Mouse (Mus musculus) neural tube, embryonic 12.5 days (tissue): ENCODE results near the gene 8030411F24Rik. TPM values are rescaled to one million over a fixed set of nuclear protein-coding genes. Genes with fewer than 3 reads are reported as not detected.
"Not testable (repeated sequence)": the region's sequence is repeated elsewhere in the genome, so short reads cannot be mapped to it uniquely, and the experiment has no call there.

ENCODE experiments used
- ATAC-seq: fragments of 200-750 bp; cut with Nextera tagmentation; 2 replicates; pipeline ENCODE4 v1.8.0; 2017; ENCODE audit warnings: low read depth, mild to moderate bottlenecking, moderate TSS enrichment, moderate library complexity; ENCODE audit not compliant: low FRiP score
- H3K27ac ChIP-seq: fragments of 300-500 bp; sonication (generic); 2 replicates; pipeline ENCODE4 v1.5.1; 2016
- H3K27me3 ChIP-seq: fragments of 300-500 bp; sonication (generic); replicated peaks from 2 replicates; pipeline ENCODE4 v1.6.1; 2016; ENCODE audit warnings: mild to moderate bottlenecking
- H3K36me3 ChIP-seq: fragments of 300-500 bp; sonication (generic); 2 replicates; pipeline ENCODE4 v1.6.1; 2016; ENCODE audit warnings: mild to moderate bottlenecking
- H3K4me1 ChIP-seq: fragments of 300-500 bp; sonication (generic); 2 replicates; pipeline ENCODE4 v1.6.1; 2016
- H3K4me2 ChIP-seq: fragments of 300-500 bp; sonication (generic); replicated peaks from 2 replicates; pipeline ENCODE4 v1.6.1; 2016; ENCODE audit warnings: mild to moderate bottlenecking
- H3K4me3 ChIP-seq: fragments of 300-500 bp; sonication (generic); 2 replicates; pipeline ENCODE4 v1.5.1; 2016
- H3K9ac ChIP-seq: fragments of 300-500 bp; sonication (generic); 2 replicates; pipeline ENCODE4 v1.6.1; 2016; ENCODE audit warnings: mild to moderate bottlenecking
- H3K9me3 ChIP-seq: fragments of 300-500 bp; sonication (generic); 2 replicates; pipeline ENCODE4 v1.6.1; 2016; ENCODE audit warnings: mild to moderate bottlenecking
- WGBS: fragments of 180-500 bp; shearing (Covaris S2); methylation state at CpG from one replicate; pipeline ENCODE4 v1.1.7; 2016; 5-methylcytosine and 5-hydroxymethylcytosine counted together
- polyA plus RNA-seq: library from polyadenylated mRNA; unstranded; fragments of >200 nt; fragmentation: Nextera tagmentation; extraction: Ambion mirVana; gene quantifications from 2 replicates; pipeline ENCODE4 v1.2.1, GENCODE M21; 2016

The 8030411F24Rik gene
- polyA plus RNA-seq: not detected in 2 replicates

GRCm38 (mm10) chr2:148781709-148782108, at the start of gene 8030411F24Rik:
Gene 8030411F24Rik, plus strand, starts transcription at chr2:148782009.
- Histone ChIP-seq H3K36me3 (no peaks in the 10 kb centered on the region), H3K9me3 (no peaks in the 10 kb centered on the region), H3K4me3 (no peak within 1 kb of the TSS), H3K4me2 (no peak within 1 kb of the TSS), H3K4me1 (no peaks in the 10 kb centered on the region), H3K27me3 (no peaks in the 10 kb centered on the region), H3K27ac (no peak within 1 kb of the TSS), H3K9ac (no peak within 1 kb of the TSS)
- WGBS: 32% methylated on average over 1 of the region's 1 CpGs
- no peak for ATAC-seq

- 4% methylated on average over 18 of the region's 18 CpGs for WGBS
- H3K27ac ChIP-seq: no peak within 1 kb of the TSS
These were observed 49.3 kb upstream of the 8030411F24Rik start, which contains the start of gene Napb for GRCm38 (mm10) chr2:148732327-148733000. Gene Napb, minus strand, starts transcription at chr2:148732467.

GRCm38 (mm10) chr2:148743001-148743400, 38.8 kb upstream of the 8030411F24Rik start:
- 86% methylated on average over 3 of the region's 3 CpGs for WGBS
- no peaks in the 10 kb centered on the region for H3K4me1 ChIP-seq
- no peaks in the 10 kb centered on the region for H3K27me3 ChIP-seq
- H3K36me3 ChIP-seq: no peaks in the 10 kb centered on the region
- H3K9ac ChIP-seq: no peak overlapping the region
- H3K27ac ChIP-seq: no peak overlapping the region
- H3K9me3 ChIP-seq: no peaks in the 10 kb centered on the region
- H3K4me3 ChIP-seq: no peak overlapping the region
- no peak overlapping the region for H3K4me2 ChIP-seq
- ATAC-seq: no peak

More at GRCm38 (mm10) chr2:148732327-148733000, 49.3 kb upstream of the 8030411F24Rik start, which contains the start of gene Napb:
- Histone ChIP-seq H3K9me3 (no peaks in the 10 kb centered on the region), H3K27me3 (no peaks in the 10 kb centered on the region), H3K4me3 (peak within 1 kb of the TSS; percentile 73), H3K4me1 (peaks cover 6% of the 10 kb centered on the region), H3K36me3 (no peaks in the 10 kb centered on the region), H3K9ac (peak within 1 kb of the TSS; percentile 83), H3K4me2 (peak within 1 kb of the TSS; percentile 84)
- peak; percentile 100 for ATAC-seq

DNA sequence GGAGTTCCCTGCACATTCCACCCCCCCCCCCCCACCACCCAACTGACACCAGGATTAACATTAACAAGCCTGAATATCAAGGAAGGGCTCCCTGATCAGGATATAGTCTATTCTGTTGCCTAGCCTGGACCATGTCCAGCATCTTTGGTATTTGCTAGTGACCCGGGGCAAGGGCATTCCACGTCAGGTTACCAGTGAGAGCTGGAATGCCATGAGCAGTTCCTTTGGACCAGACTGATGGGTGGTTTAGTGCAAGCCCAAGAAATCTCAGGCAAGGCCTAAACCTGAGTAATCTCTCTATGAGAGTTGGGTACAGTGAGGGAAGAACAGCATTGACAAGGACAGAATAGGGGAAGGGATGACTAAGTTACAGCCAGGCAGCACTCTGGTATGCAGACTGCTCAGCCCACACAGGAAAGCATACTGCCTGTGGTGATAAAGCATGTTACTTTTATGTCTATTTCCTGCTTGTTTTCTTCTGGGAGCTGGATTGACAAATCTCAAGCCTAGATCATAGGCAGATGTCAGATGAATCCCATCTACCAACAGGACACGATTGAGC, 37.9 kb upstream of the 8030411F24Rik start:
- H3K9me3 ChIP-seq: no peaks in the 10 kb centered on the region
- H3K4me2 ChIP-seq: no peak overlapping the region
- no peaks in the 10 kb centered on the region for H3K36me3 ChIP-seq
- H3K27me3 ChIP-seq: no peaks in the 10 kb centered on the region
- no peaks in the 10 kb centered on the region for H3K4me1 ChIP-seq
- no peak overlapping the region for H3K4me3 ChIP-seq
- H3K27ac ChIP-seq: no peak overlapping the region
- WGBS: 88% methylated on average over 3 of the region's 3 CpGs
- no peak overlapping the region for H3K9ac ChIP-seq
- ATAC-seq: no peak

GRCm38 (mm10) chr2:148750058-148750457, 31.8 kb upstream of the 8030411F24Rik start, which contains the start of gene Cstl1:
Gene Cstl1, plus strand, starts transcription at chr2:148750358.
- 79% methylated on average over 1 of the region's 1 CpGs for WGBS
- no peak within 1 kb of the TSS for H3K27ac ChIP-seq
- H3K4me2 ChIP-seq: no peak within 1 kb of the TSS
- no peak for ATAC-seq
- H3K4me3 ChIP-seq: no peak within 1 kb of the TSS
- no peaks in the 10 kb centered on the region for H3K4me1 ChIP-seq
- H3K36me3 ChIP-seq: no peaks in the 10 kb centered on the region
- H3K9ac ChIP-seq: no peak within 1 kb of the TSS
- H3K27me3 ChIP-seq: no peaks in the 10 kb centered on the region
- H3K9me3 ChIP-seq: no peaks in the 10 kb centered on the region

- peak; percentile 86 for ATAC-seq
- Histone ChIP-seq H3K4me1 (no peaks in the 10 kb centered on the region), H3K4me2 (peak overlapping the region; percentile 55), H3K36me3 (no peaks in the 10 kb centered on the region), H3K27ac (no peak overlapping the region), H3K27me3 (no peaks in the 10 kb centered on the region), H3K9ac (0 out of 2 replicates have a peak overlapping the region, but pooled peaks have one; percentile 33), H3K4me3 (no peak overlapping the region), H3K9me3 (no peaks in the 10 kb centered on the region)
- 18% methylated on average over 15 of the region's 15 CpGs for whole genome bisulfite sequencing
These were observed 29.7 kb upstream of the 8030411F24Rik start for GRCm38 (mm10) chr2:148751893-148752813.

- H3K27me3 ChIP-seq: no peaks in the 10 kb centered on the region
- no peaks in the 10 kb centered on the region for H3K36me3 ChIP-seq
- H3K9me3 ChIP-seq: no peaks in the 10 kb centered on the region
- no peak overlapping the region for H3K27ac ChIP-seq
- no peak overlapping the region for H3K4me2 ChIP-seq
- no peak for ATAC-seq
- H3K9ac ChIP-seq: no peak overlapping the region
- no peaks in the 10 kb centered on the region for H3K4me1 ChIP-seq
- 86% methylated on average over 1 of the region's 1 CpGs for WGBS
- H3K4me3 ChIP-seq: no peak overlapping the region
These were observed 27.4 kb upstream of the 8030411F24Rik start for GRCm38 (mm10) chr2:148754310-148754846.

DNA sequence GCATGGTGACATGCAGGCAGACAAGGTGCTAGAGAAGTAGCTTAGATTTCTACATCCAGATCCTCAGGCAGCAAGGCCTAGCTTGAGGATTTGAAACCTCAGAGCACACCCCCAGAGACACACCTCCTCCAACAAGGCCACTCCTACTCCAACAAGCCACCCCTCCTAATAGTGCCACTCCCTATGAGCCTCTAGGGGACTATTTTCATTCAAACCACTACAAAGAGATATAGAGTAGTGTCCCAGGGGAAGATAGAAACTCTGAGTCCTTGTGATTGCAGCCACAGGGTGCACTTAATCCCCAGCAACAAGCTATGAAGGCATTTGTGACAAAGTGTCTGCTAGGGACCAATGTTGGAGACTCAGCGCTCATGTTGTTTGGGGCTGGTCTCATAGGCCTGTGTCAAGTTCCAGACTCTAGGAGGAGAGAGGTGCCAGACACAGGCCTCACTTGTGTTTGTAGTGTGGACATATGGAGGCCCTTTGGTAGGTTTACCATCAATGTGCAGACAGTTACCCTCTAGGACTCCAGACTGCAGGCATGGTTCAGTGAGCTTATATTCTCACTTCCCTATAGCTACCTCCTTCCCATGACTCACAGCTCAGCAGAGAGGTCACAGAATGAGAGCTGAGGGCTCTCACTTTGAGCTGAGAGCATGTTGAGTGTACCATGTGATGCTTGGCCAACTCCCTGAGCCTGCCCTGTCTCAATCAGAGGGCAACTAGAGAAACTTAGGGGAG, 18.0 kb upstream of the 8030411F24Rik start:
- H3K4me2 ChIP-seq: no peak overlapping the region
- 89% methylated on average over 1 of the region's 1 CpGs for WGBS
- no peaks in the 10 kb centered on the region for H3K9me3 ChIP-seq
- H3K36me3 ChIP-seq: no peaks in the 10 kb centered on the region
- no peaks in the 10 kb centered on the region for H3K27me3 ChIP-seq
- no peak overlapping the region for H3K4me3 ChIP-seq
- H3K9ac ChIP-seq: no peak overlapping the region
- no peaks in the 10 kb centered on the region for H3K4me1 ChIP-seq
- H3K27ac ChIP-seq: no peak overlapping the region
- ATAC-seq: no peak

DNA sequence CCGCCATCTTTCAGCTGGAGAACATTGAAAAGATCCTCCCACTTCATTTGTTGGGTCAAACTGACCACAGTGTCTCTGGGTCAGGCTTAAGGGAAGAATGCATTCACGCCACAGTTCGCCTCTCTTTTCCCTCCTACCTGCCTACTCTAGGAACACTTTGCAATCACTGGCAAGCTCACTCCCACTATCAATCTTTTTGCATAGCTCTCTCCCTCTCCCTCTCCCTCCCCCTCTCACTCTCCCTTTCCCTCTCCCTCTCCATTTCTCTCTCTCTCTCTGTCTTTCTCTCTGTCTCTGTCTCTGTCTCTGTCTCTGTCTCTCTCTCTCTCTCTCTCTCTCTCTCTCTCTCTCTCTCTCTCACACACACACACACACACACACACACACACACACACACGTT, 10.4 kb upstream of the 8030411F24Rik start, which contains the start of gene Cst11:
Cst11 (minus strand) TSS at position 101 of the 400 bp plus-strand sequence.
- not testable (repeated sequence) for ATAC-seq, H3K4me3 ChIP-seq, H3K4me1 ChIP-seq, H3K9ac ChIP-seq, H3K27ac ChIP-seq, H3K4me2 ChIP-seq, H3K27me3 ChIP-seq, H3K9me3 ChIP-seq, H3K36me3 ChIP-seq
- 83% methylated on average over 4 of the region's 4 CpGs for WGBS

GRCm38 (mm10) chr2:148789142-148789541, 7.3 kb downstream of the 8030411F24Rik start, which contains the start of gene Cst12:
Gene Cst12, plus strand, starts transcription at chr2:148789361.
- Histone ChIP-seq H3K9ac (no peak within 1 kb of the TSS), H3K27me3 (no peaks in the 10 kb centered on the region), H3K4me1 (no peaks in the 10 kb centered on the region), H3K4me2 (no peak within 1 kb of the TSS), H3K9me3 (no peaks in the 10 kb centered on the region), H3K4me3 (no peak within 1 kb of the TSS), H3K27ac (no peak within 1 kb of the TSS), H3K36me3 (no peaks in the 10 kb centered on the region)
- WGBS: 91% methylated on average over 6 of the region's 6 CpGs
- no peak for ATAC-seq

GRCm38 (mm10) chr2:148798485-148798884, 16.7 kb downstream of the 8030411F24Rik start, which contains the start of gene Cst8:
Gene Cst8, plus strand, starts transcription at chr2:148798785.
- Histone ChIP-seq H3K4me3 (no peak within 1 kb of the TSS), H3K4me1 (no peaks in the 10 kb centered on the region), H3K9ac (no peak within 1 kb of the TSS), H3K36me3 (no peaks in the 10 kb centered on the region), H3K4me2 (no peak within 1 kb of the TSS), H3K27me3 (no peaks in the 10 kb centered on the region), H3K27ac (no peak within 1 kb of the TSS), H3K9me3 (no peaks in the 10 kb centered on the region)
- ATAC-seq: no peak
- 89% methylated on average over 1 of the region's 1 CpGs for WGBS
